Mouse (Mus musculus) right cerebral cortex, postnatal 25 days (tissue): ENCODE data around the gene Tmem19.
A peak's percentile ranks its signal among the peaks of the same experiment; 100 is the strongest.

Experiments used
- DNase-seq: peaks from one replicate; pipeline ENCODE4 v3.0.0; 2022

The Tmem19 gene

GRCm38 (mm10) chr10:115361840-115362622, at the start of gene Tmem19:
Tmem19 (minus strand) TSS chr10:115362501.
- DNase-seq, result peak; percentile 93

- DNase-seq, result peak; percentile 19
These were observed 44.1 kb upstream of the Tmem19 start for GRCm38 (mm10) chr10:115406393-115406792.

- no peak for DNase-seq
These were observed 29.6 kb upstream of the Tmem19 start for GRCm38 (mm10) chr10:115391896-115392295.

GRCm38 (mm10) chr10:115391076-115391475, 28.8 kb upstream of the Tmem19 start:
- no peak for DNase-seq

GRCm38 (mm10) chr10:115387891-115388290, 25.6 kb upstream of the Tmem19 start:
- DNase-seq, result no peak

- peak; percentile 54 for DNase-seq
These were observed 23.0 kb upstream of the Tmem19 start for GRCm38 (mm10) chr10:115385018-115386002.

- peak; percentile 99 for DNase-seq
These were observed 22.1 kb upstream of the Tmem19 start, which contains the start of the genes Thap2 and Zfc3h1 for GRCm38 (mm10) chr10:115384221-115385017. Thap2 (minus strand) TSS chr10:115384443. Zfc3h1 (plus strand) TSS chr10:115384959.

- DNase-seq, result no peak
These were observed 21.4 kb upstream of the Tmem19 start for GRCm38 (mm10) chr10:115383644-115384220.

GRCm38 (mm10) chr10:115382846-115383643, 20.7 kb upstream of the Tmem19 start:
- DNase-seq, result no peak

- no peak for DNase-seq
These were observed 19.3 kb upstream of the Tmem19 start for GRCm38 (mm10) chr10:115381506-115382084.

- DNase-seq, result no peak
These were observed 850 bp upstream of the Tmem19 start for GRCm38 (mm10) chr10:115363151-115363550.

GRCm38 (mm10) chr10:115362623-115362964, 293 bp upstream of the Tmem19 start:
- no peak for DNase-seq

GRCm38 (mm10) chr10:115359066-115359465, 3.2 kb downstream of the Tmem19 start:
- no peak for DNase-seq

- DNase-seq, result no peak
These were observed 3.9 kb downstream of the Tmem19 start for GRCm38 (mm10) chr10:115358216-115358919.

- no peak for DNase-seq
These were observed 6.2 kb downstream of the Tmem19 start for GRCm38 (mm10) chr10:115356106-115356505.

GRCm38 (mm10) chr10:115355016-115355415, 7.3 kb downstream of the Tmem19 start:
- DNase-seq, result no peak

- DNase-seq, result no peak
These were observed 7.7 kb downstream of the Tmem19 start for GRCm38 (mm10) chr10:115354553-115354952.

- DNase-seq, result no peak
These were observed 11.4 kb downstream of the Tmem19 start for GRCm38 (mm10) chr10:115350810-115351397.

GRCm38 (mm10) chr10:115349509-115349908, 12.8 kb downstream of the Tmem19 start:
- no peak for DNase-seq

GRCm38 (mm10) chr10:115349029-115349428, 13.3 kb downstream of the Tmem19 start:
- DNase-seq, result no peak
